8 mouse cellular contexts compared by ENCODE assay signal in the genomic region with DNA sequence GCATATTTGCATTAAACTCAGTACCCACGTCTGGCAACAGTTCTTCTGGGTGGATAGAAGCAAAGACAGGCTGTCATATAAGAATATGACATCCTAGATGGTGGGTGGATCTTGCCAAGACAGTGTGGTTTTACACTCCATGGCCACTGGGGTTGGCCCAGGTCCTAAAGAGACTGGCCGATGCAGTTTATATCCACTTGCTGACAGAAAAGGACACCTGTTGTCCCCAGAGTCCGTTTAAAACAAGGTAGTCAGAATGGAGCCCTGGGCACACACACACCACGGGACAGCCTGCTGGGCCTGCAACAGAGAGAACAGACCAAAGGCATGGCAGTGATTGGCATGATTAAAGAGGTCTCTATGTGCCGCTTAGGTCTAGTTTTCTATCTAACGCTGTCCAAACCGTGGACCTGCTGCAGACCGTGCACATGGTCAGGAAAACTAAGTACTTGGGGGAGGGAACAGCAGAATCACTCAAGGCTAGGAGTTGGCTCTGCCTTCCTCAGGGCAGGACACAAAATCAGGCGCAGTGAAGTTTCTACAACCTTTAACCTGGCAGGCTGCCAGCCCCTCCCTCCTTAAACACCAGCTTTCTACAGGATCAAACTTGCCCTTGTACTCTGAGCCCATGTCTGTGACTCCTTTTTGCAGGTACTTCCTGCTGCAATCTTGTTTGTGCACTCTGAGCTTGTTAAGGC. TPM values are rescaled to one million over a fixed set of nuclear protein-coding genes. Genes with fewer than 3 reads are reported as not detected.
DNase-seq lines count a peak whose midpoint lies in the region; ATAC-seq and TF ChIP-seq lines count a peak whose summit lies in the region.
"Had no signal": no experiment of that assay in that cellular context is flagged by ENCODE, and none has a peak within 500 bp of the region (broad histone marks: within the 10 kb centered on the region; RNA-seq: fewer than 3 reads in every experiment).

No protein-coding gene starts in this region.

- H3K9me3 ChIP-seq in midbrain, embryonic 11.5 days (ENCODE audit: control insufficient read depth, low read length) = no peaks in the 10 kb centered on the region
- H3K9me3 ChIP-seq in midbrain, embryonic 16.5 days (replicated peaks; ENCODE audit: control insufficient read depth, low read length, poor library complexity, severe bottlenecking) = no peaks in the 10 kb centered on the region
- no peaks in the 10 kb centered on the region for H3K9me3 ChIP-seq in liver, postnatal 0 days (ENCODE audit: low read length)

- TF ChIP-seq EP300 in liver, postnatal 0 days (IDR thresholded peaks at IDR 0.05; ENCODE audit: low read depth) = peak; percentile 76

- peak; percentile 83 for DNase-seq in midbrain, embryonic 11.5 days (ENCODE audit: low spot score, missing footprints)
- peak; percentile 44 for DNase-seq in gastrocnemius, postnatal 25 days
- peak; percentile 77 for DNase-seq in liver, postnatal 0 days
- DNase-seq in yolk sac, embryonic 10.5 days (ENCODE audit: low spot score) = peak; percentile 82
- DNase-seq in embryo, embryonic 10 days (ENCODE audit: low spot score) = no peak
- no peak for DNase-seq in neural tube, embryonic 10.5 days (ENCODE audit: extremely low spot score, low spot score)

- WGBS in midbrain, embryonic 11.5 days = 76% methylated on average over 9 of the region's 9 CpGs
- 73% methylated on average over 9 of the region's 9 CpGs for WGBS in midbrain, embryonic 16.5 days
- WGBS in liver, postnatal 0 days (ENCODE audit: insufficient replicate concordance) = 51% methylated on average over 9 of the region's 9 CpGs

- H3K4me3 ChIP-seq in midbrain, embryonic 11.5 days (ENCODE audit: low read depth, low read length) = no peak overlapping the region
- H3K4me3 ChIP-seq in midbrain, embryonic 16.5 days (ENCODE audit: low read depth, low read length) = no peak overlapping the region
- H3K4me3 ChIP-seq in liver, postnatal 0 days (ENCODE audit: low read depth, low read length) = peak overlapping the region; percentile 28

- TF ChIP-seq CTCF in liver, postnatal 0 days (IDR thresholded peaks at IDR 0.05; ENCODE audit: low read depth) = no peak

- no peaks in the 10 kb centered on the region for H3K27me3 ChIP-seq in midbrain, embryonic 11.5 days (ENCODE audit: control insufficient read depth, insufficient read depth, low read length)
- no peaks in the 10 kb centered on the region for H3K27me3 ChIP-seq in midbrain, embryonic 16.5 days (ENCODE audit: control insufficient read depth, insufficient read depth, low read depth, low read length)
- no peaks in the 10 kb centered on the region for H3K27me3 ChIP-seq in liver, postnatal 0 days (ENCODE audit: insufficient read depth, low read length)

- H3K27ac ChIP-seq in midbrain, embryonic 11.5 days (ENCODE audit: low read depth, low read length) = no peak overlapping the region
- H3K27ac ChIP-seq in midbrain, embryonic 16.5 days (ENCODE audit: low read length) = no peak overlapping the region
- H3K27ac ChIP-seq in liver, postnatal 0 days (ENCODE audit: low read depth) = peak overlapping the region; percentile 90

- H3K4me1 ChIP-seq in midbrain, embryonic 11.5 days (ENCODE audit: control insufficient read depth, insufficient read depth, low read length) = no peaks in the 10 kb centered on the region
- H3K4me1 ChIP-seq in midbrain, embryonic 16.5 days (ENCODE audit: control insufficient read depth, insufficient read depth, low read length) = no peaks in the 10 kb centered on the region; the same call in 1 of the 2 replicates
- peaks cover 43% of the 10 kb centered on the region for H3K4me1 ChIP-seq in liver, postnatal 0 days (ENCODE audit: insufficient read depth)

- no peak overlapping the region for H3K9ac ChIP-seq in midbrain, embryonic 11.5 days (ENCODE audit: low read length)
- no peak overlapping the region for H3K9ac ChIP-seq in midbrain, embryonic 16.5 days (ENCODE audit: low read depth, low read length)
- H3K9ac ChIP-seq in liver, postnatal 0 days (replicated peaks) = peak overlapping the region; percentile 37

- no peak overlapping the region for H3K4me2 ChIP-seq in midbrain, embryonic 11.5 days
- no peak overlapping the region for H3K4me2 ChIP-seq in midbrain, embryonic 16.5 days (ENCODE audit: low read length)
- H3K4me2 ChIP-seq in liver, postnatal 0 days (ENCODE audit: low read depth, low read length) = peak overlapping the region; percentile 58

- no peaks in the 10 kb centered on the region for H3K36me3 ChIP-seq in midbrain, embryonic 11.5 days (ENCODE audit: control insufficient read depth, insufficient read depth, low read length)
- no peaks in the 10 kb centered on the region for H3K36me3 ChIP-seq in midbrain, embryonic 16.5 days (ENCODE audit: control insufficient read depth, insufficient read depth, low read length)
- no peaks in the 10 kb centered on the region for H3K36me3 ChIP-seq in liver, postnatal 0 days (replicated peaks; ENCODE audit: insufficient read depth, low read length)

- no peak for ATAC-seq in midbrain, embryonic 11.5 days (ENCODE audit: low FRiP score)
- ATAC-seq in midbrain, embryonic 16.5 days = no peak
- peak; percentile 62 for ATAC-seq in liver, postnatal 0 days

RNA-seq across cellular contexts. Expression of a gene that starts 4.3 kb away (rescaled TPM):
- 1.5 and 1.6 TPM in 2 replicates for polyA plus RNA-seq in midbrain, embryonic 11.5 days (2014; fragmentation: Nextera tagmentation; extraction: Ambion mirVana)
- 8.7 and 12.8 TPM in 2 replicates for polyA plus RNA-seq in midbrain, embryonic 16.5 days (2015; fragmentation: Nextera tagmentation; extraction: Ambion mirVana)
- 10 to 100 TPM; 37.7 to 38.5 TPM for total RNA-seq in gastrocnemius, postnatal 25 days (2021)
- 112 and 113 TPM in 2 replicates for polyA plus RNA-seq in liver, postnatal 0 days (2015; fragmentation: Nextera tagmentation; extraction: Ambion mirVana)
- total RNA-seq: monocyte, adult 5-6 weeks had no signal

RNA-seq across cellular contexts. Expression of a gene that starts 32.1 kb away (rescaled TPM):
- polyA plus RNA-seq in midbrain, embryonic 11.5 days (2014; fragmentation: Nextera tagmentation; extraction: Ambion mirVana) = 728 and 743 TPM in 2 replicates
- polyA plus RNA-seq in midbrain, embryonic 16.5 days (2015; fragmentation: Nextera tagmentation; extraction: Ambion mirVana) = 484 and 516 TPM in 2 replicates
- total RNA-seq in gastrocnemius, postnatal 25 days (2021) = 100 to 1,000 TPM; 126 to 130 TPM
- 164 and 168 TPM in 2 replicates for polyA plus RNA-seq in liver, postnatal 0 days (2015; fragmentation: Nextera tagmentation; extraction: Ambion mirVana)

RNA-seq across cellular contexts. Expression of a gene that starts 32.2 kb away (rescaled TPM):
- polyA plus RNA-seq in midbrain, embryonic 11.5 days (2014; fragmentation: Nextera tagmentation; extraction: Ambion mirVana) = 14.0 and 14.6 TPM in 2 replicates
- polyA plus RNA-seq in midbrain, embryonic 16.5 days (2015; fragmentation: Nextera tagmentation; extraction: Ambion mirVana) = 8.2 and 9.3 TPM in 2 replicates
- total RNA-seq in gastrocnemius, postnatal 25 days (2021) = 10 to 100 TPM; 10.8 to 14.4 TPM
- 9.3 and 12.1 TPM in 2 replicates for polyA plus RNA-seq in liver, postnatal 0 days (2015; fragmentation: Nextera tagmentation; extraction: Ambion mirVana)

RNA-seq across cellular contexts. Expression of a gene that starts 38.6 kb away (rescaled TPM):
- polyA plus RNA-seq in midbrain, embryonic 11.5 days (2014; fragmentation: Nextera tagmentation; extraction: Ambion mirVana) = 53.9 and 55.9 TPM in 2 replicates
- polyA plus RNA-seq in midbrain, embryonic 16.5 days (2015; fragmentation: Nextera tagmentation; extraction: Ambion mirVana) = 99.8 and 106 TPM in 2 replicates
- 100 to 1,000 TPM in 1 of 2 experiments, 10 to 100 TPM in 1; 94.5 to 100 TPM for total RNA-seq in gastrocnemius, postnatal 25 days (2021)
- 14.8 and 17.3 TPM in 2 replicates for polyA plus RNA-seq in liver, postnatal 0 days (2015; fragmentation: Nextera tagmentation; extraction: Ambion mirVana)

Comparison
In these comparisons a context has a peak if more than half of its experiments do, and no peak if none do; other contexts are left out.
1. DNase-seq: peak in midbrain, embryonic 11.5 days (single experiment), gastrocnemius, postnatal 25 days (single experiment), liver, postnatal 0 days (single experiment) and yolk sac, embryonic 10.5 days (single experiment); none in embryo, embryonic 10 days (single experiment) and neural tube, embryonic 10.5 days (single experiment).